Mouse (Mus musculus) E14TG2a.4 (cell line): ENCODE results near the gene Cbx7.

Experiments
- CTCF ChIP-seq: conservative IDR thresholded peaks from 2 replicates; pipeline ENCODE4 v1.5.1; 2014; ENCODE audit warnings: low read length
- NANOG ChIP-seq: IDR thresholded peaks from 2 replicates; pipeline ENCODE4 v1.6.1; 2014; ENCODE audit warnings: borderline replicate concordance, low read length, mixed read lengths
- POU5F1 ChIP-seq: IDR thresholded peaks from 2 replicates; pipeline ENCODE4 v1.6.1; 2014; ENCODE audit warnings: low read length, borderline replicate concordance

- TF ChIP-seq CTCF (no peak), NANOG (no peak), POU5F1 (no peak)
These were observed 48.3 kb upstream of the Cbx7 start for GRCm38 (mm10) chr15:80019220-80019619.
